Mouse (Mus musculus): ENCODE results near the gene Guca1a. TPM values are rescaled to one million over a fixed set of nuclear protein-coding genes. Genes with fewer than 3 reads are reported as not detected.

The Guca1a gene
- total RNA-seq (2023), result 2.8 and 3.6 TPM in 2 replicates

DNA sequence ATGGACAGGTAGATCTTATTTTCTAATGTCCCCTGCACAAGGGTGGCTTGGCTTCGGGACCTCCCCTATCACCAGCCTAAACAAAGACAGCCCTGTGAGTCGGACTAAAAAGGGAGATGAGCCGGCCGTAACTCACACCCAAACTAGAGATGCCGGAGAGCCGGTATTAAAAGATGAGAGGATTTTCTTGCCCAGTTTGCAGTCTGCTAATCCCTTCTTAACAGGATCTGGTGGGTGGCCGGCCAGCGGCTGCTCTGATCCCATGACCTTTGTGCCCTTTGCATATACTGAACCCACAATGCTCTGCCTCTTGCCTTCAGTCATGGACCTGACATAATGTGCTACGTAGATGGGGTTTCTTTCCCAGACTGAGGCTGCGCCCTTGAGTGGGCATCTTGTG lies at the start of gene Guca1a:
Gene Guca1a (minus strand): TSS at position 134 of the 400 bp plus-strand sequence.

GRCm38 (mm10) chr17:47436907-47437547 lies 36.6 kb upstream of the Guca1a start, which contains the start of gene 1700001C19Rik:
1700001C19Rik (minus strand) TSS chr17:47437376.

GRCm38 (mm10) chr17:47436156-47436906 lies 35.9 kb upstream of the Guca1a start, which contains the start of gene AI661453:
AI661453 (plus strand) TSS chr17:47436615.

GRCm38 (mm10) chr17:47385145-47385544 lies 15.2 kb downstream of the Guca1a start, which contains the start of gene Guca1b:
Guca1b (plus strand) TSS chr17:47385393.

GRCm38 (mm10) chr17:47368401-47369086 lies 31.8 kb downstream of the Guca1a start, which contains the start of gene Mrps10:
Mrps10 (plus strand) TSS chr17:47368887.

Other genes starting within 250 kb of the Guca1a start
- 5.9 and 7.4 TPM in 2 replicates for gene Mrps10, start 31.7 kb downstream of the Guca1a start, total RNA-seq (2023)
- gene Guca1b, start 15.2 kb downstream of the Guca1a start, total RNA-seq (2023), result not detected in 2 replicates
- gene AI661453, start 36.0 kb upstream of the Guca1a start, total RNA-seq (2023), result 0.07 and 0.38 TPM in 2 replicates
- gene 1700001C19Rik, start 36.8 kb upstream of the Guca1a start, total RNA-seq (2023), result not detected in 2 replicates
- gene Taf8, start 101.7 kb upstream of the Guca1a start, total RNA-seq (2023), result 38.8 and 61.1 TPM in 2 replicates
- gene Ccnd3, start 104.5 kb upstream of the Guca1a start, total RNA-seq (2023), result 431 and 513 TPM in 2 replicates
- 7.3 and 8.3 TPM in 2 replicates for gene Bysl, start 210.9 kb upstream of the Guca1a start, total RNA-seq (2023)
- gene Med20, start 211.0 kb upstream of the Guca1a start, total RNA-seq (2023), result 70.7 and 108 TPM in 2 replicates
- gene Gm20517, start 211.0 kb upstream of the Guca1a start, total RNA-seq (2023), result 13.1 and 28.9 TPM in 2 replicates
- gene Usp49, start 230.1 kb upstream of the Guca1a start, total RNA-seq (2023), result 8.6 and 19.5 TPM in 2 replicates